Mouse (Mus musculus) gonadal fat pad, adult 2 months (tissue): Measurements from ENCODE around the gene Trip6. TPM values are rescaled to one million over a fixed set of nuclear protein-coding genes. Genes with fewer than 3 reads are reported as not detected.

Source experiments
- DNase-seq: peaks from one replicate; pipeline ENCODE4 v3.0.0-alpha.2; 2012; ENCODE audit warnings: low read depth
- polyA plus RNA-seq: library from polyadenylated mRNA; depleted of rRNA; stranded (reverse); fragments of >200 nt; gene quantifications from 2 replicates; pipeline ENCODE4 v1.2.3, GENCODE M21; 2012; rRNA removed

Gene Trip6
- polyA plus RNA-seq, result 51.2 and 56.0 TPM in 2 replicates

GRCm38 (mm10) chr5:137314193-137315083 lies at the start of gene Trip6:
TSS of gene Trip6 (minus strand) at chr5:137314404.
- DNase-seq, result no peak

DNA sequence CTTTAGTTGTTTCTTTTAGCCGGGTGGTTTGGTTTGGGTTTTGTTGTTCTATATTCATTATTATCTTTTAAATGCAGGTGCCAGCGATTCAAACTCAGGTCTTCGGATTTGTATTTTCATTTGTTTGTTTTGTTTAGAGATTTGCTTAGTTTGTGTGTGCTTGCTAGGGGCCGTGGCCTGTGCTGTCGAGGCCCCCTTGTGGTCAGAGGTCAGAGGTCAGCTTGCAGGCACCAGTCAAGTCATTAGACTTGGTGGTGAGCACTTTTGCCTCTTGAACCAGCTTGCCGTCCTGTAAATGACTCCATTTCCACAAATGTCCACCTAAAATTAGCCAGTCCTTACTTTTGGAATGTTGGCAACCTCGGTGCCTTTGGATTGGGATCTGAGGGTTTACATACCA lies 44.2 kb upstream of the Trip6 start:
- no peak for DNase-seq

GRCm38 (mm10) chr5:137354091-137354490 lies 39.9 kb upstream of the Trip6 start:
- no peak for DNase-seq

- no peak for DNase-seq
Measured at GRCm38 (mm10) chr5:137352011-137352975, 38.1 kb upstream of the Trip6 start.

DNA sequence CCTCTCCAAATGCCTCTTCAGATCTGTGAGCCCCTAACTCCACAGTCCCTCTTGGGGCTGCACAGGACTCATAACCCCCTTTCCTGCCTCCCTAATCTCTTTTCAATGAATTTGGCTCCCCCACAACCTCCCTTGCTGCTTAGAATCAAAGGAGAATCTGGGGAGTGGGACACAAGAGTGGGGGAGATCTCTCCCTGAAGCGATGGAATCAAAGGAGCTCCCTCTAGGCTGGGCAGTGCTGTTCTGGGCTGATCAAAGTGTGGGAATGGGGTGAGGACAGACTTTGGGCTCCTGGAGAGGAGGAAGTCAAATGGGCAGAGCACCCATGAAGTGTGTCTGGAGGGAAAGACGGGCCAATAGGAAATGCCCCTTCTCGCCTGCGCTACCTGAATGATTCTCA lies 37.2 kb upstream of the Trip6 start:
- no peak for DNase-seq

DNA sequence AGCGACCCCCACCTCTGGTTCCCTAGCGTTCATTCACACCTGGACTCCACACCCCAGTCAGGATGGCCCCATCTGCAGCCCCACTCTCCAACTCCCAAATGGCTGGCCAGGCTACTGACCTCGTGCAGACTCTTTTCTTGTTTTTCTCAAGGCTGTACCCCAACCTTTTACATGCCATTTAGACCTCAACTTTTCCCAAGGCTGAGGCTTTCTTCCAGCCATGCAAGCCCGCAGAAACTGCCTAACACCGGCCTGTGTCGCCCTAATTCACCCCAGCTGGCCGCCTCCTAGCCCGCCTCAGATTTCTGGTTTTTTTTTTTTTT lies 36.8 kb upstream of the Trip6 start:
- DNase-seq, result no peak

DNA sequence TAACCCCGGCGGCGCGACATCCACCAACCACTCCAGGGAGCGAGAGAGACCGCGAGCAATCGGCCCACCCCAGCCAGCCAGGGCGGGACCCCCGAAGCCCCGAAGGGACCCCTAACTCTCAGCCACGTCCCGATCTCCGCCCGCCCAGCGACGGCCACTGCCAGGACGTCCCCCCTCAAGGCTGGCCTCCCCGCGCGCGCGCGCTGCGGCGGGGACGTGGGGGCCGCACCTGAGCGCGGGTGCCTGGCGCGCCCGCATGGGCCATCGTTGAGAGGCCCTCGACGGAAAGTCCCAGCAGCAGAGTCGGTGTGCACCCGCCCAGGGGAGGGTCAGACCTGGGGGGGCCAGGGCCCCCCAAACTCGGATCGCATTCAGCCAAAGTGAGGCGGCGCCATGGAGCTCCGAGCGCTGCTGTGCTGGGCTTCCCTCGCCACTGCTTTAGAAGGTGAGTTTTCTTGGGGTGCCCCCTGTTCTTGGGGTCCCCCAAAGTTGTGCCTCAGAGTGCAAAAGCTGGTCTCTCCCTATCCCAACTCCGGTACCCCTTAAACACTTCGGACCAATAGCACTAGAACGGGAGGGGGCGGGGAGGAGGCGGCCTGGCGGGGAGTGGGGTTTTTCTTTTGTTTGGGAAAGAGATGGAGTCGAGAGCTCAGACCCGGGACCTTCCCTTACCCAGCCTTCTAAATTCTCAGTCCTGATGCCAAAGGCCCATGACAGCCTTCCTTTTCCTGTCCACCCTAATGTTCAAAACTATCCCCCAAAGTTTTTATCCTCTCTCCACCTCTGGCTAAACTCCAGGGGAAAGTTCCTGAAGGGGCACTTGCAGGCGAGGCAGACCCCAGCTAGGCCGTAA lies 36.2 kb upstream of the Trip6 start:
- no peak for DNase-seq

- peak; percentile 37 for DNase-seq
Measured at GRCm38 (mm10) chr5:137349384-137350204, 35.4 kb upstream of the Trip6 start, which contains the start of gene Ephb4. TSS of gene Ephb4 (plus strand) at chr5:137350109.

DNA sequence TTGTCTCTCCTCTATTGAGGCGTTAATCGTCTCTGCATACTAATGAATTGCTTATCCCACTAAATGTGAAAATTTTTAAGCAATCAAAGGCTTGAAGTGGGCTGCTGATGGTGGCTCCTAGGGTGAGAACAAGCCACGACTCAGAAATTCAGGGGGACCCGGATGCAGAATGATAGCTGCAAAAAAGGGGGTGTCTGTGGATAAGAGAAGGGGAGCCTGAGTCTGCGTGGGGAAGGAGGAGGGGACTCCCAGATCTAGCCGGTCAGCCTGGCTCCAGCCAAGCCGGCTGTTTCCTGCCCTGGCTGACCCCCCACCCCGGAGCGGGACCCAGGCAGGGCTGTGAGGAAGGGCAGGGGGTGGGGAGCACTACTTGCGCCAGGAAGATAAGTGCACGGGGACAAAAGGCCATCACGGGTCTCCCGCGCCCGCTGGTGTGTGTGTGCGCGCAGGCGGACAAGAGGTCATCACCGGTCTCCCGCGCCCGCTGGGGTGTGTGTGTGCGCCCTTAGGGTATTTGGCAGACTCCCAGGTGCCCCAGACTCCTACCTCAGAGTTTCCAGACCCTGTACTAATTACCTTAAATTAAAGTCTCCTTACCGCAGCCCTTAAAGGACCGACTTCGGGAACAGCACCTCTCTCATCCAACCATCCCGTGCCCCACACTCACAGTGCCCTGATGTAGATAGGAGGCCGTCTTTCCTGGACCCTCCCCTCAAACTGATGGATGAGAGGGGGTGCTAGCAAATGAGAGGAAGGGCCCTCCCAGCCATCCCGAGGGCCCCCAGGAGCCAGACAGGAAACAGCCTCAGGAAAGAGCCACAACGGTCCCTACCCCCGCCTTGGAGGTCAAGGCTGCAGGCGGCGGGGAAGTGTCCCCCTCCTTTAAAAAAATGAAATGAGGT lies 34.5 kb upstream of the Trip6 start:
- no peak for DNase-seq

DNA sequence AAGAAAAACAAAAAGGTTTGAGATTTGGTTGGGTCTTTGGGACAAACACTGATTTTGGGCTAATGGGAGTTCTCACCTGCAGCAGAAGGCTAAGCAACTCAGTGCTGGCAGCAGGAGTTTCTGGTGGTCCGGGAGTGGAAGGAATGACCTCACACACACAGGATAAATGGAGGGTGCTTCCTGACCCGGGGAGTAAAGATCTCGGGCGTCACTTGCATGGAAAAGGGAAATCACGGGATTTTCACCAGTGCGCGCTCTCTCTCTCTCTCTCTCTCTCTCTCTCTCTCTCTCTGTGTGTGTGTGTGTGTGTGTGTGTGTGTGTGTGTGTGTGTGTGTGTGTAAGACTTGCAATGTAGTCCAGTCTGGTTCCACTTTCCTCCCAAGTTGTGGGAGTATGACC lies 33.7 kb upstream of the Trip6 start:
- no peak for DNase-seq

DNA sequence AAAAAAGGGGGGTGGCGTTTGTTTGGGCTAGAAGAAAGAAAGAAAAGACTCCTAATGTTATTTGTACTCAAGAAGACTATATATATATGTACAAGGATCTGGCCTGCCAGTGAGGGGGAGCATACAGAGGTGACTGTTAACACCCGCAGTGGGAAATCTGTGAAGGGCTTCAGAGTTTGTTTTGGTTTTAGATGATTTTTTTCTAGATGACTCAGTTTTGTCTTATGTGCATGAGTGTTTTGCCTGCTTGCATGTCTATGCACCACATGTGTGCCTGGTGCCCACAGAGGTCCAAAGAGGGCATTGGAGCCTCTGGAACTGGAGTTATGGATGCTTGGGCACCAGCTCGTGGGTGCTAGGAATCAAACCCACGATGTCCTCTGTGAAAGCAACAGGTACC lies 32.8 kb upstream of the Trip6 start:
- no peak for DNase-seq

- no peak for DNase-seq
Measured at GRCm38 (mm10) chr5:137346388-137346787, 32.2 kb upstream of the Trip6 start.

GRCm38 (mm10) chr5:137345821-137346220 lies 31.6 kb upstream of the Trip6 start:
- no peak for DNase-seq

DNA sequence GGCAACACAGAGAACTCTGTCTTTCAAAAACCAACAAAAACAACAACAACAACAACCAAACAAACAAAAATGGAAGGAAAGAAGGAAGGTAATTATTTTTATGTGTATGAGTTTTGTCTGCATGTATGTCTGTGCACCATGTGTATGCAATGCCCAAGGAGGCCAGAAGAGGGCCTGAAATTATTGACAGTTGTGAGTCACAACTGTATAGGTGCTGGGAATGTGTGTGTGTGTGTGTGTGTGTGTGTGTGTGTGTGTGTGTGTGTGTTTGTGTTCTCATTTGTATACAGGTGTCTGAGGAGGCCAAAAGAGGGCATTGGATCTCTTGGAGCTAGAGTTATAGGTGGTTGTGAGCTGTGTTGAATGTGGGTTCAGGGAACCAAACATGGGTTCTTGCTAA lies 29.7 kb upstream of the Trip6 start:
- DNase-seq, result no peak

DNA sequence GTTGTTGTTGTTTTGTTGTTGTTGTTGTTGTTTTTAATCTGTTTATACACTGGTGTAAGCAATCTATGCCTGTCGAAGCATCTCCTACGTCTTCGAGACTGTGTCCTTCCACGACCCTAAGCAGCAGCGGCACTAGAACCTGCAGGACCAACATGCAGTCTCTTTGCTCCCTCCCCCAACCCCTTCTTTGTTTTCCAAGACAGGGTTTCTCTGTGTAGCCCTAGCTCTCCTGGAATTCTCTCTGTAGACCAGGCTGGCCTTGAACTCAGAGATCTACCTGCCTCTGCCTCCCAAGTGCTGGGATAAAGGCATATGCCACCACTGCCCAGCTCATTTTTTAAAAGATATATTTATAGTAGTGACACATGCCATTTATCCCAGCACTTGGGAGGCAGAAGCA lies 29.2 kb upstream of the Trip6 start:
- DNase-seq, result no peak

- DNase-seq, result no peak
Measured at GRCm38 (mm10) chr5:137342407-137343012, 28.3 kb upstream of the Trip6 start.

DNA sequence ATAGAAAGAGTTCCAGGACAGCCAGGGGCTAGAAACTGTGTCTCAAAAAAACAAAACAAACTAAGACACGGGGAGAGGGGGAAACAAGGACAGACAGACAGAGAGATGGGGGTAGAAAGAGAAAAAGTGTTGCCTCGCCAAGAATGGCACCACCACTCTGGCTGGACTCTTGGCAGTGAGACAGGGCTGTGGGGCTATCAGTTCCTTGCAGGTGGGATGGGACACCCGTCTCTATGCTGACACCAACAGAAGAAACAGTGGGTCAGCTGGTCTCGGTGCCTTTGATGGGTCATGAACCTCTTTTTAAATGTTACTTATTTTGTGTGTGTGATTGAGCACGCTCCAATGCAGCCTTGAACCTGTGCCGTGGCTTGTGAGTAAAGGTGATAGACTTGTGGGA lies 26.0 kb upstream of the Trip6 start:
- no peak for DNase-seq

DNA sequence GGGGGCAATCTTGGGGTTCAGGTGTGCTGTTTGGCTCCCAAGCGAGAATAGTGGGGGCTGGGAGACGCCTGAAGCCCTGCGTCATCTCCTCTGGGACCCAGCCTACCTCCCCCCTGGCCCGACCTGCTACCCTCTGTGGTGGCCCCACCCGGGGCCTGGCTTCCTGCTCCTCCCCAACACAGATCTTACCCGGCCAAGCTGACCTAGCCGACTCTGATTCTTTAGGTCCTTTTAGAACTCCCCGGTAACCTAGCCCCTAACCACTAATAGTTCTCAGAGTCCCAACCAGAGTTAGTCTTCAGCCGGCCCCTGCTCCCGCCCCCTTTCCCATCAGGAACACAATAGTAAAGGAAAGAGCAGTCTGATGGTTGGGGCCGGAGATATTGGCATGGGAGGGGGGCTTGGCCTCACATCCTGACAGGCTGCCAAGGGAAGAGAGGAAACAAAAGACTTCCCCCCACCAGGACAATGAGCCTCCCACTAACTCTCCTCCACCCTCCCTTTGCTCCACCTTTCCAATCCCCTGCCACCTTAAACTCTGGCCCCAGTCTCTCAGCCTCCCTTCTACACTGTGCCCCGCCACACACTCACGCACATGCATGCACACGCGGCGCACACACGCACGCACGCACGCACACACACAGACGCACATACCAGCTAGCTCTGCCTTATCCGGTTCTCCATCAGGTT lies 25.2 kb upstream of the Trip6 start:
- DNase-seq, result no peak
